Mouse (Mus musculus) midbrain, embryonic 10.5 days (tissue): ENCODE measurements around the gene Rdh16f2. TPM values are rescaled to one million over a fixed set of nuclear protein-coding genes. Genes with fewer than 3 reads are reported as not detected.
"Not testable (repeated sequence)": the region's sequence is repeated elsewhere in the genome, so short reads cannot be mapped to it uniquely, and the experiment has no call there.

Experiments used
- DNase-seq: peaks from one replicate; pipeline ENCODE4 v3.0.0-alpha.2; 2017; ENCODE audit warnings: low spot score
- H3K27ac ChIP-seq: fragments of 300-500 bp; sonication (generic); replicated peaks from 2 replicates; pipeline ENCODE4 v1.5.1; 2016; ENCODE audit warnings: mild to moderate bottlenecking
- H3K27me3 ChIP-seq: fragments of 300-500 bp; sonication (generic); 2 replicates; pipeline ENCODE4 v1.6.1; 2016; ENCODE audit warnings: low read depth, mild to moderate bottlenecking; ENCODE audit not compliant: poor library complexity, severe bottlenecking
- H3K36me3 ChIP-seq: fragments of 300-500 bp; sonication (generic); 2 replicates; pipeline ENCODE4 v1.6.1; 2016; ENCODE audit warnings: mild to moderate bottlenecking, moderate library complexity
- H3K4me1 ChIP-seq: fragments of 300-500 bp; sonication (generic); 2 replicates; pipeline ENCODE4 v1.6.1; 2016
- H3K4me3 ChIP-seq: fragments of 300-500 bp; sonication (generic); 2 replicates; pipeline ENCODE4 v1.5.1; 2016; ENCODE audit warnings: mild to moderate bottlenecking, moderate library complexity
- H3K9me3 ChIP-seq: fragments of 300-500 bp; sonication (generic); replicated peaks from 2 replicates; pipeline ENCODE4 v1.6.1; 2016; ENCODE audit warnings: mild to moderate bottlenecking
- WGBS: fragments of 180-500 bp; shearing (Covaris S2); methylation state at CpG from one replicate; pipeline ENCODE4 v1.1.7; 2016; 5-methylcytosine and 5-hydroxymethylcytosine counted together
- polyA plus RNA-seq: library from polyadenylated mRNA; unstranded; fragments of >200 nt; fragmentation: Nextera tagmentation; extraction: Ambion mirVana; gene quantifications from 2 replicates; pipeline ENCODE4 v1.2.1, GENCODE M21; 2016

The Rdh16f2 gene
- not detected in 2 replicates for polyA plus RNA-seq

GRCm38 (mm10) chr10:127866232-127866631, at the start of gene Rdh16f2:
TSS of gene Rdh16f2 (plus strand) at chr10:127866474.
- H3K27me3 ChIP-seq: no peaks in the 10 kb centered on the region
- peaks cover 7% of the 10 kb centered on the region; the same call in 1 of the 2 replicates for H3K9me3 ChIP-seq
- no peak for DNase-seq
- H3K27ac ChIP-seq: no peak within 1 kb of the TSS
- WGBS: 86% methylated on average over 3 of the region's 3 CpGs
- H3K4me1 ChIP-seq: no peaks in the 10 kb centered on the region
- H3K36me3 ChIP-seq: no peaks in the 10 kb centered on the region
- no peak within 1 kb of the TSS for H3K4me3 ChIP-seq

- 75% methylated on average over 4 of the region's 4 CpGs for WGBS
- H3K4me1 ChIP-seq, H3K27ac ChIP-seq, H3K27me3 ChIP-seq, H3K4me3 ChIP-seq, H3K36me3 ChIP-seq, DNase-seq: not testable (repeated sequence)
- peaks cover 20% of the 10 kb centered on the region for H3K9me3 ChIP-seq
Observed at GRCm38 (mm10) chr10:127817268-127817910, 48.9 kb upstream of the Rdh16f2 start.

GRCm38 (mm10) chr10:127821806-127822205, 44.5 kb upstream of the Rdh16f2 start:
- 86% methylated on average over 2 of the region's 2 CpGs for WGBS
- not testable (repeated sequence) for DNase-seq, H3K27me3 ChIP-seq, H3K4me3 ChIP-seq, H3K27ac ChIP-seq, H3K4me1 ChIP-seq, H3K36me3 ChIP-seq
- peaks cover 20% of the 10 kb centered on the region for H3K9me3 ChIP-seq

- H3K27me3 ChIP-seq: no peaks in the 10 kb centered on the region
- no peak overlapping the region for H3K4me3 ChIP-seq
- H3K27ac ChIP-seq: no peak overlapping the region
- WGBS: 82% methylated on average over 6 of the region's 6 CpGs
- H3K9me3 ChIP-seq: peaks cover 6% of the 10 kb centered on the region
- H3K4me1 ChIP-seq: no peaks in the 10 kb centered on the region
- no peaks in the 10 kb centered on the region for H3K36me3 ChIP-seq
- no peak for DNase-seq
Observed at GRCm38 (mm10) chr10:127825386-127825785, 40.9 kb upstream of the Rdh16f2 start.

- Histone ChIP-seq H3K36me3 (no peaks in the 10 kb centered on the region), H3K4me3 (no peak overlapping the region), H3K27ac (no peak overlapping the region), H3K9me3 (no peaks in the 10 kb centered on the region; the same call in 1 of the 2 replicates), H3K27me3 (no peaks in the 10 kb centered on the region), H3K4me1 (no peaks in the 10 kb centered on the region)
- DNase-seq: no peak
- WGBS: 81% methylated on average over 3 of the region's 3 CpGs
Observed at GRCm38 (mm10) chr10:127829121-127829520, 37.2 kb upstream of the Rdh16f2 start.

- DNase-seq, H3K9me3 ChIP-seq, H3K27ac ChIP-seq, H3K4me3 ChIP-seq, H3K27me3 ChIP-seq, H3K4me1 ChIP-seq, H3K36me3 ChIP-seq: not testable (repeated sequence)
- WGBS: 98% methylated on average over 1 of the region's 1 CpGs
Observed at GRCm38 (mm10) chr10:127834186-127834585, 32.1 kb upstream of the Rdh16f2 start.

GRCm38 (mm10) chr10:127835292-127835691, 31.0 kb upstream of the Rdh16f2 start:
- 88% methylated on average over 5 of the region's 5 CpGs for WGBS
- H3K4me3 ChIP-seq: no peak overlapping the region
- no peaks in the 10 kb centered on the region for H3K4me1 ChIP-seq
- H3K9me3 ChIP-seq: peaks cover 6% of the 10 kb centered on the region; the same call in 1 of the 2 replicates
- H3K36me3 ChIP-seq: no peaks in the 10 kb centered on the region
- no peak overlapping the region for H3K27ac ChIP-seq
- no peak for DNase-seq
- H3K27me3 ChIP-seq: no peaks in the 10 kb centered on the region

- not testable (repeated sequence) for H3K27me3 ChIP-seq, H3K36me3 ChIP-seq, H3K9me3 ChIP-seq, H3K4me3 ChIP-seq, H3K27ac ChIP-seq, DNase-seq, H3K4me1 ChIP-seq
- WGBS: 92% methylated on average over 5 of the region's 5 CpGs
Observed at GRCm38 (mm10) chr10:127837793-127838192, 28.5 kb upstream of the Rdh16f2 start.

GRCm38 (mm10) chr10:127838539-127838938, 27.7 kb upstream of the Rdh16f2 start:
- WGBS: 88% methylated on average over 2 of the region's 2 CpGs
- Histone ChIP-seq H3K9me3 (peaks cover 6% of the 10 kb centered on the region; the same call in 1 of the 2 replicates), H3K27ac (no peak overlapping the region), H3K27me3 (no peaks in the 10 kb centered on the region), H3K4me1 (no peaks in the 10 kb centered on the region), H3K36me3 (no peaks in the 10 kb centered on the region), H3K4me3 (no peak overlapping the region)
- no peak for DNase-seq

- no peaks in the 10 kb centered on the region for H3K27me3 ChIP-seq
- 82% methylated on average over 2 of the region's 2 CpGs for WGBS
- H3K4me1 ChIP-seq: no peaks in the 10 kb centered on the region
- no peak overlapping the region for H3K4me3 ChIP-seq
- no peak for DNase-seq
- H3K36me3 ChIP-seq: no peaks in the 10 kb centered on the region
- peaks cover 6% of the 10 kb centered on the region; the same call in 1 of the 2 replicates for H3K9me3 ChIP-seq
- H3K27ac ChIP-seq: no peak overlapping the region
Observed at GRCm38 (mm10) chr10:127840776-127841175, 25.5 kb upstream of the Rdh16f2 start.

GRCm38 (mm10) chr10:127845945-127846344, 20.3 kb upstream of the Rdh16f2 start:
- H3K36me3 ChIP-seq, H3K9me3 ChIP-seq, H3K4me3 ChIP-seq, H3K27me3 ChIP-seq, H3K4me1 ChIP-seq, DNase-seq, H3K27ac ChIP-seq: not testable (repeated sequence)
- 93% methylated on average over 5 of the region's 5 CpGs for WGBS

GRCm38 (mm10) chr10:127848089-127848488, 18.2 kb upstream of the Rdh16f2 start:
- Histone ChIP-seq H3K27me3 (no peaks in the 10 kb centered on the region), H3K36me3 (no peaks in the 10 kb centered on the region), H3K9me3 (no peaks in the 10 kb centered on the region), H3K4me1 (no peaks in the 10 kb centered on the region), H3K27ac (no peak overlapping the region), H3K4me3 (no peak overlapping the region)
- no peak for DNase-seq
- WGBS: 85% methylated on average over 1 of the region's 1 CpGs

GRCm38 (mm10) chr10:127849628-127850027, 16.6 kb upstream of the Rdh16f2 start, which contains the start of gene Rdh19:
TSS of gene Rdh19 (plus strand) at chr10:127849928.
- Histone ChIP-seq H3K36me3 (no peaks in the 10 kb centered on the region), H3K27ac (no peak within 1 kb of the TSS), H3K9me3 (no peaks in the 10 kb centered on the region), H3K4me1 (no peaks in the 10 kb centered on the region), H3K4me3 (no peak within 1 kb of the TSS), H3K27me3 (no peaks in the 10 kb centered on the region)
- no peak for DNase-seq
- WGBS: 89% methylated on average over 1 of the region's 1 CpGs
